Mouse (Mus musculus): ENCODE data around the gene Capn2.
A peak's percentile ranks its signal among the peaks of the same experiment; 100 is the strongest.

The Capn2 gene

GRCm38 (mm10) chr1:182516758-182517676 is at the start of gene Capn2:
TSS of gene Capn2 (minus strand) at chr1:182517608.
- peak; percentile 81 for DNase-seq

- DNase-seq: no peak
Observed at GRCm38 (mm10) chr1:182565351-182565835, 48.0 kb upstream of the Capn2 start.

- no peak for DNase-seq
Observed at GRCm38 (mm10) chr1:182564408-182565120, 47.2 kb upstream of the Capn2 start, which contains the start of gene Capn8. TSS of gene Capn8 (plus strand) at chr1:182565007.

GRCm38 (mm10) chr1:182562576-182563370 is 45.4 kb upstream of the Capn2 start:
- DNase-seq: no peak

GRCm38 (mm10) chr1:182561945-182562514 is 44.6 kb upstream of the Capn2 start:
- no peak for DNase-seq

GRCm38 (mm10) chr1:182560390-182561098 is 43.1 kb upstream of the Capn2 start:
- DNase-seq: peak; percentile 8

GRCm38 (mm10) chr1:182559530-182559929 is 42.1 kb upstream of the Capn2 start:
- no peak for DNase-seq

- no peak for DNase-seq
Observed at GRCm38 (mm10) chr1:182558271-182558670, 40.9 kb upstream of the Capn2 start.

- peak; percentile 20 for DNase-seq
Observed at GRCm38 (mm10) chr1:182553649-182554375, 36.4 kb upstream of the Capn2 start.

GRCm38 (mm10) chr1:182550761-182551160 is 33.4 kb upstream of the Capn2 start:
- no peak for DNase-seq

- no peak for DNase-seq
Observed at GRCm38 (mm10) chr1:182543906-182544305, 26.5 kb upstream of the Capn2 start.

GRCm38 (mm10) chr1:182543136-182543535 is 25.7 kb upstream of the Capn2 start:
- DNase-seq: no peak

GRCm38 (mm10) chr1:182542110-182542509 is 24.7 kb upstream of the Capn2 start:
- no peak for DNase-seq

GRCm38 (mm10) chr1:182539023-182539940 is 21.9 kb upstream of the Capn2 start:
- peak; percentile 63 for DNase-seq

GRCm38 (mm10) chr1:182535080-182535481 is 17.7 kb upstream of the Capn2 start:
- no peak for DNase-seq

GRCm38 (mm10) chr1:182533583-182533982 is 16.2 kb upstream of the Capn2 start:
- no peak for DNase-seq

- DNase-seq: no peak
Observed at GRCm38 (mm10) chr1:182527921-182528858, 10.8 kb upstream of the Capn2 start.

GRCm38 (mm10) chr1:182527261-182527766 is 9.9 kb upstream of the Capn2 start:
- DNase-seq: no peak

All from cerebellum, adult 11 months (tissue).